Mouse (Mus musculus) ES-Bruce4 (cell line): ENCODE measurements around the gene Gon4l.
"Not testable (repeated sequence)": the region's sequence is repeated elsewhere in the genome, so short reads cannot be mapped to it uniquely, and the experiment has no call there.

Source experiments
- CTCF ChIP-seq: IDR thresholded peaks from one replicate; pipeline ENCODE4 v1.8.1; 2011; ENCODE audit warnings: low read depth, low read length
- POLR2A ChIP-seq: IDR thresholded peaks from one replicate; pipeline ENCODE4 v1.8.1; 2011; ENCODE audit warnings: low read length; ENCODE audit not compliant: insufficient read depth

GRCm38 (mm10) chr3:88786805-88787204 is 48.2 kb upstream of the Gon4l start:
- not testable (repeated sequence) for TF ChIP-seq CTCF, POLR2A
